Mouse (Mus musculus) embryonic facial prominence, embryonic 11.5 days (tissue): ENCODE results near the gene Defa21. TPM values are rescaled to one million over a fixed set of nuclear protein-coding genes. Genes with fewer than 3 reads are reported as not detected.
"Not testable (repeated sequence)": the region's sequence is repeated elsewhere in the genome, so short reads cannot be mapped to it uniquely, and the experiment has no call there.

Source experiments
- ATAC-seq: fragments of 200-750 bp; cut with Nextera tagmentation; replicated peaks from 2 replicates; pipeline ENCODE4 v1.8.0; 2017; ENCODE audit warnings: low read depth; ENCODE audit not compliant: insufficient number of reproducible peaks, low FRiP score, low TSS enrichment
- DNase-seq: peaks from one replicate; pipeline ENCODE4 v3.0.0-alpha.2; 2015; ENCODE audit warnings: low spot score
- H3K27ac ChIP-seq: fragments of 300-500 bp; sonication (generic); replicated peaks from 2 replicates; pipeline ENCODE4 v1.5.1; 2014; ENCODE audit warnings: mild to moderate bottlenecking, low read depth, low read length, control low read depth
- H3K27me3 ChIP-seq: fragments of 300-500 bp; sonication (generic); 2 replicates; pipeline ENCODE4 v1.6.1; 2014; ENCODE audit warnings: mild to moderate bottlenecking, low read length, moderate library complexity, mixed read lengths; ENCODE audit not compliant: control insufficient read depth, insufficient read depth
- H3K36me3 ChIP-seq: fragments of 300-500 bp; sonication (generic); replicated peaks from 2 replicates; pipeline ENCODE4 v1.6.1; 2014; ENCODE audit warnings: low read depth, mild to moderate bottlenecking, low read length, moderate library complexity, mixed read lengths; ENCODE audit not compliant: control insufficient read depth, insufficient read depth
- H3K4me1 ChIP-seq: fragments of 300-500 bp; sonication (generic); 2 replicates; pipeline ENCODE4 v1.6.1; 2014; ENCODE audit warnings: low read length, mixed read lengths; ENCODE audit not compliant: control insufficient read depth, insufficient read depth
- H3K4me2 ChIP-seq: fragments of 300-500 bp; sonication (generic); 2 replicates; pipeline ENCODE4 v1.6.1; 2014; ENCODE audit warnings: low read depth, mild to moderate bottlenecking, control low read depth, low read length, moderate library complexity
- H3K4me3 ChIP-seq: fragments of 300-500 bp; sonication (generic); 2 replicates; pipeline ENCODE4 v1.5.1; 2014; ENCODE audit warnings: low read depth, low read length, control low read depth
- H3K9ac ChIP-seq: fragments of 300-500 bp; sonication (generic); replicated peaks from 2 replicates; pipeline ENCODE4 v1.6.1; 2014; ENCODE audit warnings: mild to moderate bottlenecking, control low read depth, low read length
- H3K9me3 ChIP-seq: fragments of 300-500 bp; sonication (generic); replicated peaks from 2 replicates; pipeline ENCODE4 v1.6.1; 2016; ENCODE audit warnings: mild to moderate bottlenecking, low read length, inconsistent platforms, mixed read lengths; ENCODE audit not compliant: control insufficient read depth
- WGBS: fragments of 180-500 bp; shearing (Covaris S2); extraction: QIAGEN DNeasy Blood & Tissue Kit; methylation state at CpG from one replicate; pipeline ENCODE4 v1.1.7; 2014; 5-methylcytosine and 5-hydroxymethylcytosine counted together
- polyA plus RNA-seq: library from polyadenylated mRNA; unstranded; fragments of >200 nt; fragmentation: Nextera tagmentation; extraction: Ambion mirVana; gene quantifications from 2 replicates; pipeline ENCODE4 v1.2.1, GENCODE M21; 2014

The Defa21 gene
- polyA plus RNA-seq = not detected in 2 replicates

DNA sequence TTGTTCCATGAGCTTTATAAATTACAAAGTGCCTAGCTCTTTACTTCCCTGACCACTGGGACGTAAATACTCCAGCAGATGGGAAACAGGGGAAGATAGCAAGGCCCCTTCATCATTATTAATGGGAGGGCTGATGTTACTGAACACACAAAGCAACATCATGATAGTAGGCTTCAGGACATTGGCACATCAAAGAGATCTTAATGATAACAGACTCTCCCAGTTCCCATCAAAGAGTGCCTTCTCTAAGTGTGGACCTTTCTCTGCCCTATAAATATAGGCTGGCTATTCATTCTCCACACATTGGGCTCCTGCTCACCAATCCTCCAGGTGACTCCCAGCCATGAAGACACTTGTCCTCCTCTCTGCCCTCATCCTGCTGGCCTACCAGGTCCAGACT is at the start of gene Defa21:
Gene Defa21 (plus strand): TSS at position 301 of the 400 bp plus-strand sequence.
- not testable (repeated sequence) for H3K4me3 ChIP-seq, H3K4me2 ChIP-seq, H3K9ac ChIP-seq, H3K4me1 ChIP-seq, H3K27me3 ChIP-seq, H3K27ac ChIP-seq, DNase-seq, H3K9me3 ChIP-seq, H3K36me3 ChIP-seq, ATAC-seq
- WGBS = no CpG with 5 or more reads among the region's 1 CpGs

DNA sequence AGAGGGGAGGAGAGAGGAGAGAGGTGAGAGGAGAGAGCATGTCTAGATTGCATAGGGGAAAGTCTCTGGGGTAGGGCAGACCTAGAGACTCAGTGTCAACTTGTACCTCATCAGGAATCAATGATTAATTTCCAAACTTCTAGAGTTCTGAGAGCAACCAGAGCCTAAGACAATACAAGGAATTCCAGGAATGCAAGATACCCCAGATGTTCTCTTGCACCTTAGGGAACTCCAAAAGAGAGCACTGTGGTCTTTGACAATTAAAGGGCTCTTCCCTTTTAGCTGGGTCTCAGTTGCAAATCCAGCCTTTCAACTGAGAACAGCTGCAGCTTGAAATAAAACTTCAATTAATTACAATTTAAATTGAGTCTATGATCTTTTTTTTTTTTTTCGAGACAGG is 45.5 kb upstream of the Defa21 start:
- Histone ChIP-seq H3K4me1 (no peaks in the 10 kb centered on the region), H3K9ac (no peak overlapping the region), H3K4me2 (no peak overlapping the region), H3K4me3 (no peak overlapping the region), H3K9me3 (no peaks in the 10 kb centered on the region), H3K36me3 (no peaks in the 10 kb centered on the region), H3K27ac (no peak overlapping the region), H3K27me3 (no peaks in the 10 kb centered on the region)
- 52% methylated on average over 1 of the region's 1 CpGs for WGBS
- no peak for ATAC-seq
- no peak for DNase-seq

DNA sequence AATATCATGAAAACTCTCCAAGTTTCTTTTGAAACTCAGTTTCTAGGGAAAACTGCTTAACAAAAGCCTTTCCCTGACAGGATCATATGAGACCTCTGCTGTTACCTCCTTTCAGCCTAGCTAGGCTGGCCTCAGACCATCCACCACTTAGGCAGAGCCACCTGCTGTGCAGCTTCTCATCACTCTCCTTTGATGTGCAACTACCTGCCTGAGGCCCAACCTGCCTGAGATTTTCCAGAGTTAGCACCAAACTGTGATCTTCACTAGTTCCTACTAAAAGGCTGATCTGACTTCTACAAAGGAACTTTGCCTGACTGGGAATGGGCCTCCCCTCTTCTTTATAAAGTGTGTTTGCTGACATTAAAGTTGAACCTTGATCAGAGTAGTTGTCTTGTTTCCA is 31.3 kb upstream of the Defa21 start:
- H3K4me2 ChIP-seq, H3K27ac ChIP-seq, H3K4me3 ChIP-seq, H3K36me3 ChIP-seq, H3K9ac ChIP-seq, DNase-seq, ATAC-seq, H3K27me3 ChIP-seq, H3K4me1 ChIP-seq, H3K9me3 ChIP-seq: not testable (repeated sequence)

DNA sequence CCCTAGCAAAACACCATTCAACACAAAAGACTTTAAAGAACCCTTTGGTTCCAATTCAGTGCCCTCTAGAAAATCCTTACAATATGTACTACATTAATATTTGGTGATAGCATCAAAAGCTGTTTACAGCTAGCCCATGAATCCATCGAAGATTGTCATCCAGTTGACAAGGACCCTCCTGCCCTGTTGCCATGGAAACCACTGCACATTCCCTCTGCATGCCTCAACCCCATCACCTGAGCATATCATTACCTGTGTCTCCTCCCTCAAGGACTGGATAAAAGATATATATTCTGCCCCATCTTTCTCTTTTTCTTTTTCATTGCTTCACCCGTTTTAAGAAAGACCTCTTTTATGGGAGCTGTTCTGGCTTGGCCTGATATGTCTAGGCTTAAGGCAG is 28.6 kb upstream of the Defa21 start:
- Histone ChIP-seq H3K4me2 (no peak overlapping the region), H3K9me3 (no peaks in the 10 kb centered on the region), H3K4me3 (no peak overlapping the region), H3K9ac (no peak overlapping the region), H3K27ac (no peak overlapping the region), H3K4me1 (no peaks in the 10 kb centered on the region), H3K27me3 (no peaks in the 10 kb centered on the region), H3K36me3 (no peaks in the 10 kb centered on the region)
- WGBS = 77% methylated on average over 2 of the region's 2 CpGs
- DNase-seq (no peak), ATAC-seq (no peak)

DNA sequence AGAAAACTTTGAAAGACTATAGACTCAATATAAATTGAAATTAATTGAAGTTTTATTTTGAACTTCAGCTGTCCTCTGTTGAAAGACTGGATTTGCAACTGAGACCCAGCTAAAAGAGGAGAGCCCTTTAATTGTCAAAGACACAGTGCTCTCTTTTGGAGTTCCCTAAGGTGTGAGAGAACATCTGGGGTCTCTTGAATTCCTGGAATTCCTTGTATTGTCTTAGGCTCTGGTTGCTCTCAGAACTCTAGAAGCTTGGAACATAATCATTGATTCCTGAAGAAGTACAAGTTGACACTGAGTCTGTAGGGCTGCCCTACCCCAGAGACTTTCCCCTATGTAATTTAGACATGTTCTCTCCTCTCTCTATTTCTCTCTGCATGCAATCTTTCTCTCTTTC is 28.1 kb upstream of the Defa21 start:
- Histone ChIP-seq H3K36me3 (no peaks in the 10 kb centered on the region), H3K9me3 (no peaks in the 10 kb centered on the region), H3K4me3 (no peak overlapping the region), H3K27me3 (no peaks in the 10 kb centered on the region), H3K4me1 (no peaks in the 10 kb centered on the region), H3K4me2 (no peak overlapping the region), H3K27ac (no peak overlapping the region), H3K9ac (no peak overlapping the region)
- ATAC-seq (no peak), DNase-seq (no peak)

DNA sequence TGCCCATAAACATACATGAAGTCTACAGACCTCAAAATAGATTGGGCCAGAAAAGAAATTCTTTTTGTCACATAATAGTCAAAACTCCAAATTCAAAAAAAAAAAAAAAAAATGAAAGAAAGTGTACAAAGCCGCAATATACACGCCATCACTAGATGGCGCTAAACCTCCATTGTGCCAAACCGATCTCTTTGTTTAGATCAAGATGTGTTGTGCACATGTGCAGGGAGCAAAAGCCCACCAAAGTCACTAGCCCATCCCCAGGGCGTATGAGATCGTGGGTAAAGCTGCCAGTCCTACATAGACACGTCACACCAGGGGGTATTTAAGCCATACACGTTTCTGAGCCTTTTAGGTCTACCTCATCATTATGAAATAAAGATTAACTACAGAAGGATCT is 24.2 kb upstream of the Defa21 start:
- H3K4me2 ChIP-seq = no peak overlapping the region
- no peak overlapping the region for H3K4me3 ChIP-seq
- DNase-seq (peak; percentile 45), ATAC-seq (no peak)
- no peaks in the 10 kb centered on the region for H3K4me1 ChIP-seq
- no peak overlapping the region for H3K9ac ChIP-seq
- no peak overlapping the region for H3K27ac ChIP-seq
- no peaks in the 10 kb centered on the region for H3K36me3 ChIP-seq
- no peaks in the 10 kb centered on the region for H3K27me3 ChIP-seq
- H3K9me3 ChIP-seq = no peaks in the 10 kb centered on the region
- 48% methylated on average over 8 of the region's 8 CpGs for WGBS

DNA sequence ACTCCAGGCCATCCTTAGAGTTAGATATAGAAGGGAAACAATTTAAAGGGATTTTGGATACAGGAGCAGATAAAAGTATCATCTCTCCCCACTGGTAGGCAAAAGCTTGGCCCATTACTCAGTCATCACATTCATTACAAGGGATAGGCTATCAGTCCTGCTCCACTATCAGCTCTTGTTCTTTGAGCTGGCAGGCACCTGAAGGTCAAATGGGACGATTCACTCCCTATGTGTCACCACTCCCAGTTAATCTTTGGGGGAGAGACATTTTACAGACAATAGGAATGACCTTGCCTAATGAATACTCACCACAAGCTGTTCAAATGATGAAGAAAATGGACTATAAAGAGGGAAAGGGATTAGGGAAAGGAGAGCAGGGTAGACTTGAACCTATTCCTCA is 18.5 kb upstream of the Defa21 start:
- 26% methylated on average over 1 of the region's 1 CpGs for WGBS
- no peak for DNase-seq
- no peak for ATAC-seq
- no peaks in the 10 kb centered on the region for H3K4me1 ChIP-seq
- H3K4me3 ChIP-seq = no peak overlapping the region
- H3K4me2 ChIP-seq = no peak overlapping the region
- H3K27ac ChIP-seq = no peak overlapping the region
- H3K27me3 ChIP-seq = no peaks in the 10 kb centered on the region
- H3K36me3 ChIP-seq = no peaks in the 10 kb centered on the region
- H3K9ac ChIP-seq = no peak overlapping the region
- H3K9me3 ChIP-seq = no peaks in the 10 kb centered on the region

DNA sequence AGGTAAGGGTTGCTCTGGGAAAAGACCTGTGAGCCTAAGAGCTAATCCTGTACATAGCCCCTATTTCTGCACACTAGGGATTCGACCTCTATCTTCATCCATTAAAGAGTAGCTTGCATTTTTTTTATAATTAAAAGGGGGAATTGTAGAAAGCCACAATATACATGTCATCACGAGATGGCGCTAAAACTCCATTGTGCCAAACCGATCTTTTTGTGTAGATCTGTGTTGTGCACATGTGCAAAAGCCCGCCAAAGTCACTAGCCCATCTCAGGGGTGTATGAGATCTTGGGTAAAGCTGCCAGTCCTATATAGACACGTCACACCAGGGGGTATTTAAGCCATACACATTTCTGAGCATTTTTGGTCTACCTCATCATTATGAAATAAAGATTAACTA is 16.8 kb upstream of the Defa21 start:
- not testable (repeated sequence) for H3K9me3 ChIP-seq, H3K4me2 ChIP-seq, H3K4me1 ChIP-seq, DNase-seq, H3K4me3 ChIP-seq, H3K27ac ChIP-seq, H3K27me3 ChIP-seq, ATAC-seq, H3K9ac ChIP-seq, H3K36me3 ChIP-seq
- WGBS = 50% methylated on average over 6 of the region's 6 CpGs

DNA sequence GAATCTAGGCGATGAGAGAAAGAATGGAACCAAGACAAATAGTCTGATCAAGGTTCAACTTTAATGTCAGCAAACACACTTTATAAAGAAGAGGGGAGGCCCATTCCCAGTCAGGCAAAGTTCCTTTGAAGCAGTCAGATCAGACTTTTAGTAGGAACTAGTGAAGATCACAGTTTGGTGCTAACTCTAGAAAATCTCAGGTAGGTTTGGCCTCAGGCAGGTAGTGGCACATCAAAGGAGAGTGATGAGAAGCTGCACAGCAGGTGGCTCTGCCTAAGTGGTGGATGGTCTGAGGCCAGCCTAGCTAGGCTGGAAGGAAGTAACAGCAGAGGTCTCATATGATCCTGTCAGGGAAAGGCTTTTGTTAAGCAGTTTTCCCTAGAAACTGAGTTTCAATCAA is 14.8 kb upstream of the Defa21 start:
- H3K27ac ChIP-seq, H3K4me3 ChIP-seq, H3K27me3 ChIP-seq, H3K9me3 ChIP-seq, ATAC-seq, H3K4me1 ChIP-seq, H3K4me2 ChIP-seq, DNase-seq, H3K36me3 ChIP-seq, H3K9ac ChIP-seq: not testable (repeated sequence)
- WGBS = 67% methylated on average over 1 of the region's 1 CpGs
